Mouse (Mus musculus): Measurements from ENCODE around the gene Abhd16a. TPM values are rescaled to one million over a fixed set of nuclear protein-coding genes. Genes with fewer than 3 reads are reported as not detected.

Abhd16a gene
- polyA plus RNA-seq, 1 experiment: 39.8 TPM

DNA sequence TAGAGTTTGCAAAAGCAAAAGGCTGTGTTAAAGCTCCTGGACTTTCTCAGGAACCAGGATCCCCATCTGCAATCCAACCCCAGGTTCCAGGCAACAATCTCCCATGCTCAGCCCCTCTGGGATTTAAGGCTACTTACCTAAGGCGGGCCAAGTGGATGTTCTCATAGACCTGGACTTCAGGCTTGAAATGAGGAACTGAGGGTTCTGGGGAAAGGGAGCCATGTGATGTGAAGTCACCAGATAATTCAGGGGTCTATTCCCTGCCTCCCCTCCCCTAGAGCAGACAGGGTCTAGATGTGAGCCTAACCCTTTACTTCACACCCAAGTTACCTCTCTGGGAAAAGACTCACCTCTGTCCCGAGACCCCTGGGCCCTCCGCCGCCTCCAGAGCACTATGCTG lies 8.4 kb upstream of the Abhd16a start:
- Histone ChIP-seq H3K27ac (ENCODE audit: insufficient read depth, low read depth, low read length) (no peak overlapping the region), H3K4me3 (ENCODE audit: insufficient read depth, low read length) (no peak overlapping the region), H3K4me1 (ENCODE audit: control insufficient read depth, insufficient read depth, low read length) (peaks cover 24% of the 10 kb centered on the region)
- TF ChIP-seq CTCF (IDR thresholded peaks at IDR 0.05; ENCODE audit: low read depth, low read length) (no peak), POLR2A (IDR thresholded peaks at IDR 0.05; ENCODE audit: borderline replicate concordance, low read depth, low read length) (no peak)

DNA sequence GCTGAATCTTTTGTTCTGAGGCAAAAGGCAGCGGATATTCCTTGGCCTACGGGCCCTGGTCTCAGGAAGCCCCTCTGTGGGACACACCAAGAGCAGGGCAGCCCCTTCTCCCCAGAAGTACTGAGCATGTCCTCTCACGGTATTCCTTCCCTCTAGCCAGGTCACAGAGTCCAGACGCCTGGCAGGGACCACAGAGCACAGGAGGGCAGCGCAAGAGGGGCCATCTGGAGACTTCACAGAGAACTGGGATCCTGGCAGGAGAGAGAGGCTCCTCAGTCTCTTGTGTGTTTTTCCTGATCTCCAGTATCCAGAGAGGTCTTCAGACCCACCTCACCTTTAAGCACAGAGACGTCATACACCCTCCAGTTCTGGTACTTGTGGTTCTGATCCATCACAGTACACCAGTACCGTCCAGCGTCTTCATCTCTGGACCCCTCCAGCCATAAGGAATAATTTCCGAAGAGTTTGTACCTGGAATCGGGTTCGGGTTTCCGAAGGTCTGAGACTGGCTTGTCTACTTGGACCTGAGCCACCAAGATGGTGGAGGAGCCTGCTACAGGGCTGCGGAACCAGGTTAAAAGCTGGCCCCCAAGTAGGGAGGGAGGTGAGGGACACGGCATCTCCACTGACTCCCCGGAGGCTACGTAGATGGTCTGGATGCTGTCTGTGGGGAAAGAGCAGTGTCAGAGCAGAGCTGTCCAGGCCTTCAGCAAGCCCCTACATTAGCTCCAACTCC lies 6.1 kb upstream of the Abhd16a start:
- Histone ChIP-seq H3K4me3 (ENCODE audit: insufficient read depth, low read length) (no peak overlapping the region), H3K4me1 (ENCODE audit: control insufficient read depth, insufficient read depth, low read length) (peaks cover 18% of the 10 kb centered on the region), H3K27ac (ENCODE audit: insufficient read depth, low read depth, low read length) (no peak overlapping the region)
- TF ChIP-seq CTCF (IDR thresholded peaks at IDR 0.05; ENCODE audit: low read depth, low read length) (no peak), POLR2A (IDR thresholded peaks at IDR 0.05; ENCODE audit: borderline replicate concordance, low read depth, low read length) (no peak)

- no peak overlapping the region for H3K4me3 ChIP-seq (ENCODE audit: insufficient read depth, low read length)
- peaks cover 15% of the 10 kb centered on the region for H3K4me1 ChIP-seq (ENCODE audit: control insufficient read depth, insufficient read depth, low read length)
- no peak overlapping the region for H3K27ac ChIP-seq (ENCODE audit: insufficient read depth, low read depth, low read length)
- TF ChIP-seq CTCF (IDR thresholded peaks at IDR 0.05; ENCODE audit: low read depth, low read length) (no peak), POLR2A (IDR thresholded peaks at IDR 0.05; ENCODE audit: borderline replicate concordance, low read depth, low read length) (no peak)
Observed at GRCm38 (mm10) chr17:35083929-35084497, 5.0 kb upstream of the Abhd16a start.

DNA sequence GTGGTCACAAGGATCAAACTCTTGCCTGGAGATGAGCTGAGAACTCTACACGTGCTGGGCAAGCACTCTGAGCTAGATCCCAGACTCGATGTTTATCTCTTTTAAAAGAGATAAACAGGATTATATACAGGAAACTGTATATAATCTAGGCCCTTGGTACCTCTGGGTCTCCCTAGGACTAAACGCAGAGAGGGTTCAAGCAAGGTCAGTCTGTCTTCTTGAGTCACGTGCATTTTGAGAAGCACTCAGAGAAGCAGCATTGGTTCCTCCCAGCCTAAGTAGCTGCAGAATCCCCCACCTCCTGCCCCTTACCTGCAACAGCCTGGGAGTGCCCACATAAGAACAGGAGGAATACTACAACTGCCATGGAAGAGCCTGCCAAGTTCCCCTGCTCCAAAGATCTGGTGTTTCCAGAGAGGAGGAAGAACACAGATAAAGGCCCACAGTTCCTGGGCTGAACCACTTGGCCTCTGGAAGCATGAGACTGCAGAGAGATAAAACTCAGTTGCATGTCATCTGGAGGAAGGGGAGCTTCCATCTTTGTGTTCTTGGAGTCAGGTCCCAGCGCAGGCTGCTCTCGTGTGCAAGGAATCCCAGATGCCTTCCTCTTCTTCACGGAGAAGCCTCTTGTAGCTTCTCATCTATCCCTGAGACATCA lies 3.7 kb upstream of the Abhd16a start, which contains the start of gene Ly6g6f:
Gene Ly6g6f, minus strand, starts transcription at position 403 of the 658 bp plus-strand sequence.
- TF ChIP-seq CTCF (IDR thresholded peaks at IDR 0.05; ENCODE audit: low read depth, low read length) (no peak), POLR2A (IDR thresholded peaks at IDR 0.05; ENCODE audit: borderline replicate concordance, low read depth, low read length) (no peak)
- no peak within 1 kb of the TSS for H3K27ac ChIP-seq (ENCODE audit: insufficient read depth, low read depth, low read length)
- H3K4me3 ChIP-seq (ENCODE audit: insufficient read depth, low read length): no peak within 1 kb of the TSS
- peaks cover 7% of the 10 kb centered on the region for H3K4me1 ChIP-seq (ENCODE audit: control insufficient read depth, insufficient read depth, low read length)

- TF ChIP-seq POLR2A (IDR thresholded peaks at IDR 0.05; ENCODE audit: borderline replicate concordance, low read depth, low read length) (no peak), CTCF (IDR thresholded peaks at IDR 0.05; ENCODE audit: low read depth, low read length) (no peak)
- Histone ChIP-seq H3K27ac (ENCODE audit: insufficient read depth, low read depth, low read length) (no peak overlapping the region), H3K4me3 (ENCODE audit: insufficient read depth, low read length) (no peak overlapping the region), H3K4me1 (ENCODE audit: control insufficient read depth, insufficient read depth, low read length) (no peaks in the 10 kb centered on the region)
Observed at GRCm38 (mm10) chr17:35088151-35088550, 912 bp upstream of the Abhd16a start.

- Histone ChIP-seq H3K27ac (ENCODE audit: insufficient read depth, low read depth, low read length) (no peak overlapping the region), H3K4me3 (ENCODE audit: insufficient read depth, low read length) (peak overlapping the region; percentile 94), H3K4me1 (ENCODE audit: control insufficient read depth, insufficient read depth, low read length) (peaks cover 6% of the 10 kb centered on the region)
- TF ChIP-seq POLR2A (IDR thresholded peaks at IDR 0.05; ENCODE audit: borderline replicate concordance, low read depth, low read length): no peak
Observed at GRCm38 (mm10) chr17:35090166-35090932, 1.3 kb downstream of the Abhd16a start.

GRCm38 (mm10) chr17:35092403-35093198 lies 3.5 kb downstream of the Abhd16a start:
- TF ChIP-seq CTCF (IDR thresholded peaks at IDR 0.05; ENCODE audit: low read depth, low read length) (no peak), POLR2A (IDR thresholded peaks at IDR 0.05; ENCODE audit: borderline replicate concordance, low read depth, low read length) (no peak)

GRCm38 (mm10) chr17:35094475-35095365 lies 5.7 kb downstream of the Abhd16a start:
- Histone ChIP-seq H3K4me1 (ENCODE audit: control insufficient read depth, insufficient read depth, low read length) (peaks cover 6% of the 10 kb centered on the region), H3K27ac (ENCODE audit: insufficient read depth, low read depth, low read length) (no peak overlapping the region), H3K4me3 (ENCODE audit: insufficient read depth, low read length) (no peak overlapping the region)
- TF ChIP-seq CTCF (IDR thresholded peaks at IDR 0.05; ENCODE audit: low read depth, low read length): no peak
- no peak for TF ChIP-seq POLR2A (IDR thresholded peaks at IDR 0.05; ENCODE audit: borderline replicate concordance, low read depth, low read length)

More at GRCm38 (mm10) chr17:35092403-35093198, 3.5 kb downstream of the Abhd16a start:
- H3K4me3 ChIP-seq (ENCODE audit: insufficient read depth, low read length): no peak overlapping the region
- H3K27ac ChIP-seq (ENCODE audit: insufficient read depth, low read depth, low read length): no peak overlapping the region
- H3K4me1 ChIP-seq (ENCODE audit: control insufficient read depth, insufficient read depth, low read length): peaks cover 6% of the 10 kb centered on the region
